Mouse (Mus musculus): ENCODE data around the gene Ep300. TPM values are rescaled to one million over a fixed set of nuclear protein-coding genes. Genes with fewer than 3 reads are reported as not detected.

The Ep300 gene
- polyA plus RNA-seq, 1 experiment from 2014 or later = 7.3 TPM

- Histone ChIP-seq H3K9me3 (replicated peaks; ENCODE audit: control insufficient read depth, low read length) (no peaks in the 10 kb centered on the region), H3K4me2 (ENCODE audit: low read depth, low read length) (peak overlapping the region; percentile 76), H3K27ac (ENCODE audit: low read length) (no peak overlapping the region), H3K9ac (ENCODE audit: low read depth, low read length) (peak overlapping the region; percentile 31), H3K36me3 (ENCODE audit: control insufficient read depth, insufficient read depth) (no peaks in the 10 kb centered on the region), H3K4me3 (ENCODE audit: low read depth, low read length) (peak overlapping the region; percentile 56), H3K4me1 (ENCODE audit: control insufficient read depth, low read depth, low read length) (peaks cover 7% of the 10 kb centered on the region; the same call in 1 of the 2 replicates), H3K27me3 (ENCODE audit: control insufficient read depth, insufficient read depth, low read depth, low read length) (peaks cover 38% of the 10 kb centered on the region)
- 6% methylated on average over 41 of the region's 41 CpGs for WGBS (ENCODE audit: insufficient replicate concordance)
- peak; percentile 12; the same call in 1 of the 2 replicates for ATAC-seq (ENCODE audit: low read depth)
These were observed 108.3 kb downstream of the Ep300 start for GRCm38 (mm10) chr15:81693366-81693966.

GRCm38 (mm10) chr15:81693967-81694881 lies 109.1 kb downstream of the Ep300 start:
- peak; percentile 71 for ATAC-seq (ENCODE audit: low read depth)
- peak overlapping the region; percentile 55 for H3K9ac ChIP-seq (ENCODE audit: low read depth, low read length)
- peaks cover 38% of the 10 kb centered on the region for H3K27me3 ChIP-seq (ENCODE audit: control insufficient read depth, insufficient read depth, low read depth, low read length)
- H3K36me3 ChIP-seq (ENCODE audit: control insufficient read depth, insufficient read depth) = no peaks in the 10 kb centered on the region
- H3K4me3 ChIP-seq (ENCODE audit: low read depth, low read length) = peak overlapping the region; percentile 56
- H3K9me3 ChIP-seq (replicated peaks; ENCODE audit: control insufficient read depth, low read length) = no peaks in the 10 kb centered on the region
- peak overlapping the region; percentile 76 for H3K4me2 ChIP-seq (ENCODE audit: low read depth, low read length)
- 1% methylated on average over 89 of the region's 107 CpGs for WGBS (ENCODE audit: insufficient replicate concordance)
- no peak overlapping the region for H3K27ac ChIP-seq (ENCODE audit: low read length)
- H3K4me1 ChIP-seq (ENCODE audit: control insufficient read depth, low read depth, low read length) = peaks cover 7% of the 10 kb centered on the region; the same call in 1 of the 2 replicates

- Histone ChIP-seq H3K4me1 (ENCODE audit: control insufficient read depth, low read depth, low read length) (peaks cover 7% of the 10 kb centered on the region; the same call in 1 of the 2 replicates), H3K36me3 (ENCODE audit: control insufficient read depth, insufficient read depth) (no peaks in the 10 kb centered on the region), H3K9ac (ENCODE audit: low read depth, low read length) (peak overlapping the region; percentile 55), H3K4me3 (ENCODE audit: low read depth, low read length) (peak overlapping the region; percentile 56), H3K27me3 (ENCODE audit: control insufficient read depth, insufficient read depth, low read depth, low read length) (peaks cover 38% of the 10 kb centered on the region), H3K9me3 (replicated peaks; ENCODE audit: control insufficient read depth, low read length) (no peaks in the 10 kb centered on the region), H3K27ac (ENCODE audit: low read length) (no peak overlapping the region), H3K4me2 (ENCODE audit: low read depth, low read length) (peak overlapping the region; percentile 76)
- WGBS (ENCODE audit: insufficient replicate concordance) = 46% methylated on average over 19 of the region's 19 CpGs
- ATAC-seq (ENCODE audit: low read depth) = no peak
These were observed 109.7 kb downstream of the Ep300 start for GRCm38 (mm10) chr15:81694891-81695290.

GRCm38 (mm10) chr15:81697175-81697574 lies 112.0 kb downstream of the Ep300 start, which contains the start of gene Chadl:
TSS of gene Chadl (minus strand) at chr15:81697287.
- H3K27me3 ChIP-seq (ENCODE audit: control insufficient read depth, insufficient read depth, low read depth, low read length) = peaks cover 35% of the 10 kb centered on the region
- H3K4me2 ChIP-seq (ENCODE audit: low read depth, low read length) = no peak within 1 kb of the TSS
- no peak within 1 kb of the TSS for H3K27ac ChIP-seq (ENCODE audit: low read length)
- no peak for ATAC-seq (ENCODE audit: low read depth)
- H3K9ac ChIP-seq (ENCODE audit: low read depth, low read length) = no peak within 1 kb of the TSS
- H3K9me3 ChIP-seq (replicated peaks; ENCODE audit: control insufficient read depth, low read length) = no peaks in the 10 kb centered on the region
- no peak within 1 kb of the TSS for H3K4me3 ChIP-seq (ENCODE audit: low read depth, low read length)
- 59% methylated on average over 7 of the region's 7 CpGs for WGBS (ENCODE audit: insufficient replicate concordance)
- H3K4me1 ChIP-seq (ENCODE audit: control insufficient read depth, low read depth, low read length) = peaks cover 7% of the 10 kb centered on the region; the same call in 1 of the 2 replicates
- no peaks in the 10 kb centered on the region for H3K36me3 ChIP-seq (ENCODE audit: control insufficient read depth, insufficient read depth)

GRCm38 (mm10) chr15:81697847-81698246 lies 112.7 kb downstream of the Ep300 start:
- Histone ChIP-seq H3K4me3 (ENCODE audit: low read depth, low read length) (no peak overlapping the region), H3K27me3 (ENCODE audit: control insufficient read depth, insufficient read depth, low read depth, low read length) (peaks cover 28% of the 10 kb centered on the region), H3K4me1 (ENCODE audit: control insufficient read depth, low read depth, low read length) (peaks cover 7% of the 10 kb centered on the region; the same call in 1 of the 2 replicates), H3K9me3 (replicated peaks; ENCODE audit: control insufficient read depth, low read length) (no peaks in the 10 kb centered on the region), H3K36me3 (ENCODE audit: control insufficient read depth, insufficient read depth) (no peaks in the 10 kb centered on the region; the same call in 1 of the 2 replicates), H3K27ac (ENCODE audit: low read length) (no peak overlapping the region), H3K4me2 (ENCODE audit: low read depth, low read length) (no peak overlapping the region), H3K9ac (ENCODE audit: low read depth, low read length) (no peak overlapping the region)
- WGBS (ENCODE audit: insufficient replicate concordance) = 43% methylated on average over 3 of the region's 3 CpGs
- no peak for ATAC-seq (ENCODE audit: low read depth)

GRCm38 (mm10) chr15:81698532-81698931 lies 113.4 kb downstream of the Ep300 start:
- no peak overlapping the region for H3K27ac ChIP-seq (ENCODE audit: low read length)
- no peak overlapping the region for H3K4me2 ChIP-seq (ENCODE audit: low read depth, low read length)
- no peaks in the 10 kb centered on the region for H3K9me3 ChIP-seq (replicated peaks; ENCODE audit: control insufficient read depth, low read length)
- H3K4me3 ChIP-seq (ENCODE audit: low read depth, low read length) = no peak overlapping the region
- peaks cover 21% of the 10 kb centered on the region for H3K27me3 ChIP-seq (ENCODE audit: control insufficient read depth, insufficient read depth, low read depth, low read length)
- peaks cover 5% of the 10 kb centered on the region; the same call in 1 of the 2 replicates for H3K36me3 ChIP-seq (ENCODE audit: control insufficient read depth, insufficient read depth)
- peak; percentile 47; the same call in 1 of the 2 replicates for ATAC-seq (ENCODE audit: low read depth)
- WGBS (ENCODE audit: insufficient replicate concordance) = 34% methylated on average over 2 of the region's 2 CpGs
- no peak overlapping the region for H3K9ac ChIP-seq (ENCODE audit: low read depth, low read length)
- H3K4me1 ChIP-seq (ENCODE audit: control insufficient read depth, low read depth, low read length) = peaks cover 2% of the 10 kb centered on the region; the same call in 1 of the 2 replicates

GRCm38 (mm10) chr15:81700161-81700560 lies 115.0 kb downstream of the Ep300 start:
- peaks cover 16% of the 10 kb centered on the region for H3K36me3 ChIP-seq (ENCODE audit: control insufficient read depth, insufficient read depth)
- peaks cover 5% of the 10 kb centered on the region for H3K27me3 ChIP-seq (ENCODE audit: control insufficient read depth, insufficient read depth, low read depth, low read length)
- no peak overlapping the region for H3K4me2 ChIP-seq (ENCODE audit: low read depth, low read length)
- ATAC-seq (ENCODE audit: low read depth) = no peak
- H3K27ac ChIP-seq (ENCODE audit: low read length) = no peak overlapping the region
- H3K9me3 ChIP-seq (replicated peaks; ENCODE audit: control insufficient read depth, low read length) = no peaks in the 10 kb centered on the region
- no peak overlapping the region for H3K9ac ChIP-seq (ENCODE audit: low read depth, low read length)
- WGBS (ENCODE audit: insufficient replicate concordance) = 43% methylated on average over 2 of the region's 2 CpGs
- H3K4me1 ChIP-seq (ENCODE audit: control insufficient read depth, low read depth, low read length) = no peaks in the 10 kb centered on the region; the same call in 1 of the 2 replicates
- no peak overlapping the region for H3K4me3 ChIP-seq (ENCODE audit: low read depth, low read length)

GRCm38 (mm10) chr15:81700601-81701000 lies 115.5 kb downstream of the Ep300 start:
- no peak overlapping the region for H3K27ac ChIP-seq (ENCODE audit: low read length)
- peaks cover 20% of the 10 kb centered on the region for H3K36me3 ChIP-seq (ENCODE audit: control insufficient read depth, insufficient read depth)
- no peaks in the 10 kb centered on the region; the same call in 1 of the 2 replicates for H3K4me1 ChIP-seq (ENCODE audit: control insufficient read depth, low read depth, low read length)
- H3K4me3 ChIP-seq (ENCODE audit: low read depth, low read length) = no peak overlapping the region
- no peak overlapping the region for H3K9ac ChIP-seq (ENCODE audit: low read depth, low read length)
- H3K4me2 ChIP-seq (ENCODE audit: low read depth, low read length) = no peak overlapping the region
- WGBS (ENCODE audit: insufficient replicate concordance) = 52% methylated on average over 8 of the region's 8 CpGs
- H3K27me3 ChIP-seq (ENCODE audit: control insufficient read depth, insufficient read depth, low read depth, low read length) = peaks cover 4% of the 10 kb centered on the region
- ATAC-seq (ENCODE audit: low read depth) = 0 out of 2 replicates have a peak, but pooled peaks have one; percentile 40
- H3K9me3 ChIP-seq (replicated peaks; ENCODE audit: control insufficient read depth, low read length) = no peaks in the 10 kb centered on the region

All from liver, embryonic 16.5 days (tissue).